Mouse (Mus musculus): ENCODE results near the gene Tlr6.
A peak's percentile ranks its signal among the peaks of the same experiment; 100 is the strongest.

Gene Tlr6

DNA sequence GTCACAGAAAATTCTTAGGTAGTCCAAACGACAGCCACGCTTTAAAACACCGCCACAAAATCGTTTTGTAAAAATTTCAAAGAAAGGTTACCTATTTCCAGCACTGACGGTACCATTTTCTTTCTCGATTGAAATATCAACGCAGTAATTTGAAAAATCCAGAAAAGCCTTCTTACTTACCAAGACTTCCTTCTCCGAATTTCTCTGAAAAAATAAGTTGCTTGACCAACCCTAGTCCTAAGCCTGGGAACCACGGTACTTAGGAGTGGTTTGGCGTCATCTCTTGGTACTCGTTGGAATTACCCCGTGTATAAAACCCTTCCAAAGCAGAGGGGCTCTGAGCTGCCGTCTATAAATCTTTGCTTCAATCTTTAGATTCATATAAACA, at the start of gene Tlr6:
Tlr6 (minus strand) TSS at position 255 of the 388 bp plus-strand sequence.
- DNase-seq (ENCODE audit: low read depth in 2 of 2, low spot score in 2 of 2): peak; percentile 51 to 61

- DNase-seq (ENCODE audit: low read depth in 2 of 2, low spot score in 2 of 2): peak in 1 of 2 experiments; percentile 8
Observed at GRCm38 (mm10) chr5:65006011-65006491, 46.2 kb upstream of the Tlr6 start.

DNA sequence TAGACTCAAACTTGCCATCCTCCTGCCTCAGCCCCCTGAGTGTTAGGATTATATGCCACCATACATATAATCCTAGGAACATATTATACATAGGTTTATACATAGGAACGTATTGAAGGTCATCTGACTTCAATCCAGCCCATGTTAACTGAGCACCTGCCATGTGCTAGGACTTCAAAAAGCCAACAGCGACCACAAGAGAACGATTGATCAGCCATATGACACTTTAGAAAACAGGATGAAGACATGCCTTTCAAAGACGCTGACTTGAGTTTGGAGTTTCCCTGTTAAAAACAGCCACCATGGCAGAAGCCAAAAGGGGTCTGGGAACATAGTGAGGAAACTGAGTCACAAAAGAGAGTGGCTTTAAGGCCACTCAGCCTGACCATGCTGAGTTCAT, 45.4 kb upstream of the Tlr6 start:
- peak in 1 of 2 experiments; percentile 15 for DNase-seq (ENCODE audit: low read depth in 2 of 2, low spot score in 2 of 2)

- no peak for DNase-seq (ENCODE audit: low read depth in 2 of 2, low spot score in 2 of 2)
Observed at GRCm38 (mm10) chr5:65003946-65004535, 44.1 kb upstream of the Tlr6 start.

DNA sequence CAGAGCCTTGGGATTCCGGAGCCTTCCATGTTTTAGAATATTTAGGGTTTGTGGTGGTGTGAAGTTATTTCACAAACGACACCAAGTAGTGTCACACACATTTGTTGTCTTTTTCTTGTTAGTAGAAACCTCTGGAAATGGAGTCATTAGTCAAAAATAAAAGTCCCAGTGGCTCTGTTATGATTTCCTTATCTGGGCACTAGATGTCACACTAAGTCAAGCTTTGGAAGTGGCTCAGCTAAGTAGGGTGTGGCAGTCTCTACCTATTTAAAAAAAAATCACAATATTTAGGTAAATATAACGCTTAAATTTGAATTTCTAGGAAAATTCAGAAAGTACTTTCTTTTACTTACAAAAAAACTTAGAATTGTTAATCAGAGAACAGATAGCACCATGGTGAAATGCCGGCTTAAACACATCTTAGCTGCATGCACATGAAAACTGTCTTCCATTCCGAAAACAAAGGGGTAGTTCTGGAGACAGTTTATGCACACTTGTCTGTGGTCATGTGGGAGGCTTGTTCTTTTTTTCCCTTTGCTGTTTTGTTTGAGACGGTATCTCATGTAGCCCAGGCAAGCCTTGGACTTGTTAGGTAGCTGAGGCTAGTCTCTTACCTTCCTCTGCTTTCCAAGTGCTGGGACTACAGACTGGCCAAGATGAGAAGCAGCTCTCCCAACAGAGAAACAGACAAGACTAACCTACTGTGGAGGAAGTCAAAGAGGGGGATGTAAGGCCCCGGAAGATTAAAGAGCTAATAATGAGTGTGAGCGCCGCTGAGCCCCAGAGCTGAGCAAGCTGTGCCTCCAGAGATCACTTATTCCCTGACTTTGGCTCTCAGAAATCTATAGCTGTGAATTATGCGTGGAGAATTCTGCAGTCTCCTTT, 43.3 kb upstream of the Tlr6 start:
- DNase-seq (ENCODE audit: low read depth in 2 of 2, low spot score in 2 of 2): peak in 1 of 2 experiments; percentile 11

DNA sequence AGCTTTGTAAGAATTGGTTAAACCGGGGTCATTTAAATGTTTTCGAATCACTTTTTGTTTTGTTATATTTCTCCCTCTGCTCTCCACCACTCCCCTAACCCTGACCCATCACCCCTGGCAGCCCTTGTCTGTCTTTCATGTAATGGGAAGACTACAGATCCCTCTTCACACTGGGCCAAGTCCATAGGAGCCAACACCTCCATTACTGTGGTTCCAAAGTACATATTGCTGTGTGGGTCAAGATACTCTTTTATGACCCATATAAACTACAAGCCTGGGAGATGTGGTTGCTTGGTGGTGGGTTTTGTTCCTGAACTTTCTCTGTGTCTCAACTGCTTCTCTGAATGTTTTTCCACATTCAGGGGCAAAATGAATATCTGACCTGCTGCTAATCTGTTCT, 35.5 kb upstream of the Tlr6 start:
- no peak for DNase-seq (ENCODE audit: low read depth in 2 of 2, low spot score in 2 of 2)

GRCm38 (mm10) chr5:64992540-64992939, 32.6 kb upstream of the Tlr6 start:
- DNase-seq (ENCODE audit: low read depth in 2 of 2, low spot score in 2 of 2): no peak

DNA sequence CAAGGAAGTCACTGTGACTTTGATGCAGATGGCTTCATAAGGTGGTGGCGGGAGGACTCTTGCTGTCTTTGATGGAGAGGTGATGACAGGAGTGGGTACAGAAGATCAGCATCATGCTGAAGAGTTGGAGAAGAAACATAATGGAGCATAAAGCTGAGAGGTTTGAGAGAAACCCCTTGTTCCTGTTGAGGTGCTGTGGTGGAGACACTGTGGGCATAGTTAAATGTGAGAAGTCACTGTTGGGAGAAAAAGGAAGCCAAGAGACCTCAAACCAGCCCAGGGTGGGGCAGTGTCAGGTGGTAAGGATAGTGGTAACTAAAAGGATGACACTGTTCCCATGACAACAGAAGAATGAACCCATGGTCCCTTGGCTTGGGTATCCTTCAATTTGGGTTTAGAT, 30.0 kb upstream of the Tlr6 start:
- peak in 1 of 2 experiments; percentile 26 for DNase-seq (ENCODE audit: low read depth in 2 of 2, low spot score in 2 of 2)

DNA sequence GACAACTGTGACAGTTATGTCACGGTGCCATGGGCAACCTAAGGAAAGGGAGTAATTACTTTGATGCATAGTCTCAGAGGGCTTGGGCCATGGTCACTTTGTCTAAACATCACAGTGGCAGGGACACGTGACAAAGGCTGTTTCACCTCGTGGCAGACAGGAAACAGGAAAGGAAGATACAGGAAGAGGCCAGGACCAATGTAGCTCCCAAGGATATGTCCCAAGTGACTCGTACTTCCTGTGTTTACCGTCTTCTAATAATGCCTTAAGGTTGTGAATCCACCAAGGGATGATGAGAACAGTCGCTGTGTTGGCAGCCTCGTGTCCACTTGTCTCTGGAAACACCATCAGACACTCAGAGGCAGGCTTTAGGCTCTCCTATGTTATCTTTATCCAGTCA, 26.1 kb upstream of the Tlr6 start:
- no peak for DNase-seq (ENCODE audit: low read depth in 2 of 2, low spot score in 2 of 2)

DNA sequence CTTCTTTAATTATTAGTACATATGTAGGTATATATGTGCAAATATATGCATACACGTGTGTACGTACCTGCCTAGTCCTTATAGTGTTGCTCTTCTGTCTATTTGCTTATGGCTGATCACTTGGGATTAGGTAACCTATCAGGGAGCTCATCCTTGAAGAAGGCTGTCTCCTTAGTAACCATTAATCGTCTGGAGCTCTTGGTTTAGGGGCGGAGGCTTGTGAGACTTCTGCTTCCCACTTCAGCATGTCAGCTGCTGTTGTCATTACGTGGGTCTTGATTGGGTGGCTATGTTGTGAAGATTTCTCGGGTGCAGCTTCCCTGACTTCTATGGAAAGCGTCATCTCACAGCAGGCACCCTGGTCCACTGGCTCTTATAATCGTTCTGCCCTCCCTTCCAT, 17.2 kb upstream of the Tlr6 start:
- DNase-seq (ENCODE audit: low read depth in 2 of 2, low spot score in 2 of 2): no peak

DNA sequence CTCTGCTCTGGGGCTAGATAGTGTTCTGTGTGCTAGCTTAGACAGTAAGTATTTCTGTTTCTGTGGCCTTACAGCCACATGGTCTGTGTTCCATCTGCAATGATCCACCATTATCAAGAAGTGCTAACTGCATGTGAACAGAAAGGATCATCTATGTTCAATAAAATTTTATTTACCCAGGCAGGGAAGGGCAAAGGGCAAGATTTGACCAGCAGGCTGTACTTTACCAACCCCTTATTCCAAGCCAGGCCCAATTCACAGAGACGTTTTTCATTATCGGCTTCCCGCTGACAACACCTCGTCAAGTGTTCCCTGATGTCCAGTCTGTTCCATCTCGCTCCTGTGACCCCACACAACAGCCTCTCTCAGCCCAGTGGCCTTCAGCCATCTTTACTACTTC, 15.2 kb upstream of the Tlr6 start:
- no peak for DNase-seq (ENCODE audit: low read depth in 2 of 2, low spot score in 2 of 2)

GRCm38 (mm10) chr5:64969861-64970771, 10.2 kb upstream of the Tlr6 start, which contains the start of gene Fam114a1:
Gene Fam114a1 (plus strand): TSS chr5:64970071.
- DNase-seq (ENCODE audit: low read depth in 2 of 2, low spot score in 2 of 2): peak in 1 of 2 experiments; percentile 9

- DNase-seq (ENCODE audit: low read depth in 2 of 2, low spot score in 2 of 2): peak in 1 of 2 experiments; percentile 14
Observed at GRCm38 (mm10) chr5:64968961-64969860, 9.3 kb upstream of the Tlr6 start.

DNA sequence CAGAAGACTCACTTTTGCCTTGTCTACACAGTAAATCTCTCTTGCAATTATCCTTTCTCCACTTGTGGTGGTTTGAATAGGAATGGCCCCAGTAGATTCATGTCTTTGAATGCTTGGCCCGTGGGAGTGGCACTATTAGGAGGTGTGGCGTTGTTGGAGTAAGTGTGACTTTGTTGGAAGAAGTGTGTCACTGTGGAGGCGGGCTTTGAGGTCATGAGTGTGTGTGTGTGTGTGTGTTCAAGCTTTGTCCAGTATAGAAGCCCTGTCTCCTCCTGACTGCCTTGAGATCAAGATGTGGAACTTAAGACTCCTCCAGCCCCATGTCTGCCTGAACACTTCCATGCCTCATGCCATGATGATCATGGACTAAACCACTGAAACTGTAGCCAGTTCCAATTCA, 3.8 kb upstream of the Tlr6 start:
- DNase-seq (ENCODE audit: low read depth in 2 of 2, low spot score in 2 of 2): no peak

DNA sequence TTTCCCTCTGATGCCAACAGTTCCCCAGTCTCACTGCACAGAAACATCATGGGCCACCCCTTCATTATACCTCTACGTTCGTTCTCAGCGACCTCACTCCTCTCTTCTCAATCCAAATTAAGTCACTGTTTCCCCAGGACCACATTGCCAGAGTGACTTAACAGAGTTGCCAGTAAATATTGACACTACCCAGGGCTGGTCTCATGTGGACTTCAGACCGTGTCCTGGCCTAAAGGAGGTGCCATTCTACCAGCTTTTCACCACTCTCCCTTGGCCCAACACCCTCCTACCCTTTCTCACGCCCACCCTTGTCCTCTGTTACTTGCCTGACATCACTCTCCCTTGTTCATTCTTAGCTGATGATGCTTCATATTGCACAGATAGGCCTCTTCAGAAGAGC, 3.4 kb upstream of the Tlr6 start:
- DNase-seq (ENCODE audit: low read depth in 2 of 2, low spot score in 2 of 2): no peak

GRCm38 (mm10) chr5:64960857-64961391, 1.0 kb upstream of the Tlr6 start:
- DNase-seq (ENCODE audit: low read depth in 2 of 2, low spot score in 2 of 2): peak; percentile 20 to 21

GRCm38 (mm10) chr5:64958991-64959842, 680 bp downstream of the Tlr6 start:
- peak; percentile 31 to 57 for DNase-seq (ENCODE audit: low read depth in 2 of 2, low spot score in 2 of 2)

GRCm38 (mm10) chr5:64954931-64955330, 5.0 kb downstream of the Tlr6 start:
- no peak for DNase-seq (ENCODE audit: low read depth in 2 of 2, low spot score in 2 of 2)

DNA sequence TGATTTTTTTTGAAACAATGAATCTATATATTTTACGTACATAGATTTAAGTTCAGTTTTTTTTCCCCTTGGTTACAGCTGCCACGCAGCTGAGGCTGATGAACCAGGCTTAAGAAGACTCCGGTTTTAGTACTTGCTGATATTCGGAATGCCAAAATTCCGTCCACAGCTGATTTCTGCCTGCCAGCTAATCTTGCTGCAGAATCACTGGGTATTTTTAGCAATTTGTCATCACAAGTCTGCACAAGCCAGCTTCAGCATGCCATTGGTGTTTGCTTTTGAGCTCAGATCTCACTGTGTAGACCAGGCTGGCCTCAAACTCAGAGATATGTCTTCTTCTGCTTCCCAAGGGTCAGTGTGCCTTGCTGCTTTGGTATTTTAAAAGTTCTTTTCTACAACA, 8.4 kb downstream of the Tlr6 start:
- DNase-seq (ENCODE audit: low read depth in 2 of 2, low spot score in 2 of 2): no peak
